ENCODE assay signal across 8 mouse cellular contexts in genomic region chr4:155215203-155215602, GRCm38 (mm10). TPM values are rescaled to one million over a fixed set of nuclear protein-coding genes. Genes with fewer than 3 reads are reported as not detected.
DNase-seq lines count a peak whose midpoint lies in the region; ATAC-seq and TF ChIP-seq lines count a peak whose summit lies in the region.
"Had no signal": no experiment of that assay in that cellular context is flagged by ENCODE, and none has a peak within 500 bp of the region (broad histone marks: within the 10 kb centered on the region; RNA-seq: fewer than 3 reads in every experiment).

No protein-coding gene starts in this region.

- H3K4me1 ChIP-seq in embryonic facial prominence, embryonic 15.5 days, result peaks cover 87% of the 10 kb centered on the region
- H3K4me1 ChIP-seq in heart, embryonic 14.5 days (ENCODE audit: control insufficient read depth in 2 of 2, insufficient read depth in 2 of 2, low read length in 2 of 2), result peaks cover 78 to 91% of the 10 kb centered on the region in 2 experiments
- H3K4me1 ChIP-seq in midbrain, embryonic 13.5 days (replicated peaks), result peaks cover 80% of the 10 kb centered on the region

- peak overlapping the region; percentile 29 for H3K4me3 ChIP-seq in left cerebral cortex, adult 2 months
- H3K4me3 ChIP-seq in embryonic facial prominence, embryonic 15.5 days (replicated peaks), result peak overlapping the region; percentile 7; the same call in 1 of the 2 replicates
- no peak overlapping the region for H3K4me3 ChIP-seq in heart, embryonic 14.5 days (ENCODE audit: control insufficient read depth in 1 of 2, insufficient read depth in 1 of 2, low read depth in 1 of 2, low read length in 2 of 2)
- H3K4me3 ChIP-seq in midbrain, embryonic 13.5 days (replicated peaks), result no peak overlapping the region

- intact Hi-C loops in left cerebral cortex, adult 2 months (cut with DNase I), result no loop called here

- H3K27ac ChIP-seq in left cerebral cortex, adult 2 months, result peak overlapping the region; percentile 49
- peak overlapping the region; percentile 35 for H3K27ac ChIP-seq in embryonic facial prominence, embryonic 15.5 days (replicated peaks)
- peak overlapping the region in 1 of 2 experiments; percentile 77; a peak in 2 of 4 replicates for H3K27ac ChIP-seq in heart, embryonic 14.5 days (replicated peaks in 1 of 2; ENCODE audit: control insufficient read depth in 1 of 2, insufficient read depth in 1 of 2, low read depth in 2 of 2, low read length in 2 of 2)
- H3K27ac ChIP-seq in midbrain, embryonic 13.5 days, result peak overlapping the region; percentile 54; the same call in 1 of the 2 replicates

- H3K27me3 ChIP-seq in embryonic facial prominence, embryonic 15.5 days, result no peaks in the 10 kb centered on the region
- no peaks in the 10 kb centered on the region for H3K27me3 ChIP-seq in heart, embryonic 14.5 days (ENCODE audit: control insufficient read depth, insufficient read depth, low read length)
- H3K27me3 ChIP-seq in midbrain, embryonic 13.5 days, result no peaks in the 10 kb centered on the region

- ATAC-seq in embryonic facial prominence, embryonic 15.5 days (ENCODE audit: insufficient number of reproducible peaks, low FRiP score, low TSS enrichment, low read depth), result no peak
- no peak for ATAC-seq in heart, embryonic 14.5 days (ENCODE audit: insufficient number of reproducible peaks, insufficient read depth, low FRiP score, low read depth)
- no peak for ATAC-seq in midbrain, embryonic 13.5 days
- ATAC-seq in erythroblast, adult 5-6 weeks (replicated peaks; ENCODE audit: low FRiP score, poor library complexity, severe bottlenecking), result no peak

- peaks cover 13% of the 10 kb centered on the region; the same call in 1 of the 2 replicates for H3K36me3 ChIP-seq in embryonic facial prominence, embryonic 15.5 days
- peaks cover 12% of the 10 kb centered on the region for H3K36me3 ChIP-seq in heart, embryonic 14.5 days (ENCODE audit: control insufficient read depth, insufficient read depth, low read length)
- H3K36me3 ChIP-seq in midbrain, embryonic 13.5 days, result peaks cover 14% of the 10 kb centered on the region

- WGBS in embryonic facial prominence, embryonic 15.5 days, result 53% methylated on average over 9 of the region's 9 CpGs
- 26% methylated on average over 9 of the region's 9 CpGs for WGBS in heart, embryonic 14.5 days
- 71% methylated on average over 9 of the region's 9 CpGs for WGBS in midbrain, embryonic 13.5 days

- TF ChIP-seq CTCF in left cerebral cortex, adult 2 months (IDR thresholded peaks at IDR 0.05), result no peak

- H3K4me2 ChIP-seq in embryonic facial prominence, embryonic 15.5 days (replicated peaks), result peak overlapping the region; percentile 24
- peak overlapping the region; percentile 98 for H3K4me2 ChIP-seq in heart, embryonic 14.5 days (ENCODE audit: low read length)
- peak overlapping the region; percentile 15; the same call in 1 of the 2 replicates for H3K4me2 ChIP-seq in midbrain, embryonic 13.5 days (replicated peaks)

- no peak for DNase-seq in left cerebral cortex, adult 2 months (ENCODE audit: extremely low spot score in 1 of 2, low spot score in 2 of 2)
- no peak for DNase-seq in left cerebral cortex, adult 18-20 months (ENCODE audit: low spot score in 2 of 2)
- no peak for DNase-seq in thymus, postnatal 14 days

- H3K9ac ChIP-seq in embryonic facial prominence, embryonic 15.5 days, result no peak overlapping the region
- H3K9ac ChIP-seq in heart, embryonic 14.5 days (ENCODE audit: low read length), result no peak overlapping the region
- H3K9ac ChIP-seq in midbrain, embryonic 13.5 days (replicated peaks), result no peak overlapping the region

- no peaks in the 10 kb centered on the region for H3K9me3 ChIP-seq in embryonic facial prominence, embryonic 15.5 days (replicated peaks)
- no peaks in the 10 kb centered on the region for H3K9me3 ChIP-seq in heart, embryonic 14.5 days (ENCODE audit: control insufficient read depth, low read length)
- no peaks in the 10 kb centered on the region for H3K9me3 ChIP-seq in midbrain, embryonic 13.5 days
- H3K9me3 ChIP-seq: G1E had no signal

RNA-seq across cellular contexts. Expression of gene Ski, which starts 7.2 kb away (rescaled TPM):
- 100 to 1,000 TPM; 113 to 119 TPM for total RNA-seq in left cerebral cortex, adult 2 months (2021)
- total RNA-seq in left cerebral cortex, adult 18-20 months (2021), result 100 to 1,000 TPM; 115 to 128 TPM
- polyA plus RNA-seq in embryonic facial prominence, embryonic 15.5 days (2015; fragmentation: Nextera tagmentation; extraction: Ambion mirVana), result 24.4 and 26.3 TPM in 2 replicates
- polyA plus RNA-seq in heart, embryonic 14.5 days (2014; fragmentation: Nextera tagmentation; extraction: Ambion mirVana), result 16.2 TPM in 2 replicates
- polyA plus RNA-seq in midbrain, embryonic 13.5 days (2015; fragmentation: Nextera tagmentation; extraction: Ambion mirVana), result 9.3 and 9.9 TPM in 2 replicates
- total RNA-seq in erythroblast, adult 5-6 weeks (2015; ENCODE audit: low replicate concordance), result 8.8 and 10.8 TPM in 2 replicates
- 2.8 and 3.4 TPM in 2 replicates for total RNA-seq in erythroblast, adult 5-6 weeks (2017; ENCODE audit: low replicate concordance)

RNA-seq across cellular contexts. Expression of gene Faap20, which starts 34.4 kb away (rescaled TPM):
- total RNA-seq in left cerebral cortex, adult 2 months (2021), result 10 to 100 TPM; 25.9 to 28.8 TPM
- total RNA-seq in left cerebral cortex, adult 18-20 months (2021), result 10 to 100 TPM; 28.0 to 29.5 TPM
- polyA plus RNA-seq in embryonic facial prominence, embryonic 15.5 days (2015; fragmentation: Nextera tagmentation; extraction: Ambion mirVana), result 74.9 and 75.0 TPM in 2 replicates
- polyA plus RNA-seq in heart, embryonic 14.5 days (2014; fragmentation: Nextera tagmentation; extraction: Ambion mirVana), result 68.5 and 74.8 TPM in 2 replicates
- 91.2 and 92.7 TPM in 2 replicates for polyA plus RNA-seq in midbrain, embryonic 13.5 days (2015; fragmentation: Nextera tagmentation; extraction: Ambion mirVana)
- total RNA-seq in erythroblast, adult 5-6 weeks (2015; ENCODE audit: low replicate concordance), result 5.4 and 8.1 TPM in 2 replicates
- 2.9 and 3.5 TPM in 2 replicates for total RNA-seq in erythroblast, adult 5-6 weeks (2017; ENCODE audit: low replicate concordance)

Comparison
In these comparisons a context has a peak if more than half of its experiments do, and no peak if none do; other contexts are left out.
1. H3K4me3 ChIP-seq: peak in left cerebral cortex, adult 2 months (single experiment) and embryonic facial prominence, embryonic 15.5 days (single experiment); none in heart, embryonic 14.5 days (0 of 2) and midbrain, embryonic 13.5 days (single experiment).
2. H3K4me2 ChIP-seq: peak in every context shown above with its lines; median percentile 98 in heart, embryonic 14.5 days; 24 in embryonic facial prominence, embryonic 15.5 days; 15 in midbrain, embryonic 13.5 days.
3. RNA of gene Ski, which starts 7.2 kb away (total RNA-seq): 115 to 128 TPM in left cerebral cortex, adult 18-20 months and 113 to 119 TPM in left cerebral cortex, adult 2 months; 2.8 to 10.8 TPM in erythroblast, adult 5-6 weeks; every median in the first group is over 4 times any median in the second.